8 mouse cellular contexts compared by ENCODE assay signal in genomic region chr15:25843086-25843991, GRCm38 (mm10). TPM values are rescaled to one million over a fixed set of nuclear protein-coding genes. Genes with fewer than 3 reads are reported as not detected.
DNase-seq lines count a peak whose midpoint lies in the region; ATAC-seq and TF ChIP-seq lines count a peak whose summit lies in the region.

TSS of gene Retreg1 (plus strand) at chr15:25843180.

- H3K36me3 ChIP-seq in hindbrain, embryonic 15.5 days: no peaks in the 10 kb centered on the region
- no peaks in the 10 kb centered on the region for H3K36me3 ChIP-seq in macrophage (ENCODE audit: inconsistent target)

- peak within 1 kb of the TSS; percentile 92 for H3K4me3 ChIP-seq in gastrocnemius, adult 2 months
- H3K4me3 ChIP-seq in hindbrain, embryonic 15.5 days: peak within 1 kb of the TSS; percentile 62
- peak within 1 kb of the TSS; percentile 98 for H3K4me3 ChIP-seq in left cerebral cortex, adult 2 months
- peak within 1 kb of the TSS; percentile 56 for H3K4me3 ChIP-seq in macrophage (ENCODE audit: inconsistent target)

- intact Hi-C loops in gastrocnemius, adult 2 months (cut with DNase I): no loop called here
- intact Hi-C loops in left cerebral cortex, adult 2 months (cut with DNase I): loop anchor here (5.0 kb wide), 1 partner anchor 59 kb away; no protein-coding TSS in a partner anchor

- WGBS in hindbrain, embryonic 15.5 days: under 1% methylated on average over 62 of the region's 72 CpGs
- 2% methylated on average over 63 of the region's 72 CpGs for WGBS in macrophage (ENCODE audit: missing documents)

- in situ Hi-C loops in Patski (cut with MboI; ENCODE audit: low pct_unique_long_range_greater_than_20kb): no loop called here

- TF ChIP-seq CTCF in Patski (IDR thresholded peaks at IDR 0.05): peak; percentile 31
- TF ChIP-seq CTCF in gastrocnemius, adult 2 months (IDR thresholded peaks at IDR 0.05): peak; percentile 54
- peak; percentile 63 for TF ChIP-seq CTCF in left cerebral cortex, adult 2 months (IDR thresholded peaks at IDR 0.05)

- H3K4me1 ChIP-seq in hindbrain, embryonic 15.5 days (replicated peaks): peaks cover 19% of the 10 kb centered on the region

- POLR2A ChIA-PET in Patski (lab: Charles Lee): interaction anchor here (0.5 to 1.0 kb wide), 2 partner anchors 38 to 47 kb away, joined by 4 read pairs; no protein-coding TSS in a partner anchor

- peak within 1 kb of the TSS; percentile 74 for H3K9ac ChIP-seq in hindbrain, embryonic 15.5 days

- peak; percentile 98 for ATAC-seq in Patski
- ATAC-seq in hindbrain, embryonic 15.5 days (ENCODE audit: low FRiP score, low read depth): peak; percentile 90

- H3K27me3 ChIP-seq in Patski: no peaks in the 10 kb centered on the region
- H3K27me3 ChIP-seq in hindbrain, embryonic 15.5 days: 0 out of 2 replicates have a peak, but pooled peaks cover 5% of the 10 kb centered on the region

- H3K4me2 ChIP-seq in hindbrain, embryonic 15.5 days: peak within 1 kb of the TSS; percentile 94

- H3K27ac ChIP-seq in gastrocnemius, adult 2 months: peak within 1 kb of the TSS; percentile 77
- H3K27ac ChIP-seq in hindbrain, embryonic 15.5 days (replicated peaks): peak within 1 kb of the TSS; percentile 65
- peak within 1 kb of the TSS; percentile 94 for H3K27ac ChIP-seq in left cerebral cortex, adult 2 months
- peak within 1 kb of the TSS; percentile 57 for H3K27ac ChIP-seq in macrophage

- CTCF ChIA-PET in Patski (lab: Charles Lee): interaction anchor here (0.7 to 1.8 kb wide), 6 partner anchors 11 to 70 kb away, joined by 3 to 5 read pairs (median 3); no protein-coding TSS in a partner anchor

- H3K9me3 ChIP-seq in hindbrain, embryonic 15.5 days: no peaks in the 10 kb centered on the region

- H3K79me2 ChIP-seq in macrophage (ENCODE audit: inconsistent target): peaks cover 49% of the 10 kb centered on the region

- DNase-seq in Patski (ENCODE audit: low read depth, low spot score): no peak
- peak; percentile 79 to 84 for DNase-seq in cerebellum, postnatal 25 days
- peak; percentile 89 for DNase-seq in gastrocnemius, adult 2 months
- peak; percentile 81 for DNase-seq in left cerebral cortex, adult 2 months (ENCODE audit: extremely low spot score in 1 of 2, low spot score in 2 of 2)
- DNase-seq in retina, postnatal 1 day: peak; percentile 70
- DNase-seq in thymus, postnatal 4 days: peak; percentile 90

RNA-seq across cellular contexts. Expression of gene Retreg1, which starts in this region (rescaled TPM):
- polyA plus RNA-seq in Patski (2021): 110 TPM
- total RNA-seq in gastrocnemius, adult 2 months (2021): 100 to 1,000 TPM; 170 to 181 TPM
- 13.4 and 14.8 TPM in 2 replicates for polyA plus RNA-seq in hindbrain, embryonic 15.5 days (2015; fragmentation: Nextera tagmentation; extraction: Ambion mirVana)
- 10 to 100 TPM; 32.8 to 32.9 TPM for total RNA-seq in left cerebral cortex, adult 2 months (2021)
- 10 to 100 TPM in 16 of 26 experiments, 1 to 10 TPM in 10; 5.6 to 29.9 (median 13.3) TPM for total RNA-seq in macrophage (2018; cell fraction: chromatin; rRNA removed)
- 10 to 100 TPM; 23.2 to 63.0 (median 43.8) TPM for total RNA-seq in macrophage (2018; cell fraction: cytosol; rRNA removed)
- 10 to 100 TPM; 18.9 to 48.7 (median 33.3) TPM for total RNA-seq in macrophage (2018; cell fraction: nucleus; rRNA removed)
- polyA plus RNA-seq in macrophage (2018): 43.8 to 52.0 TPM (median 44.9 TPM) in 3 replicates

Comparison
In these comparisons a context has a peak if more than half of its experiments do, and no peak if none do; other contexts are left out.
1. RNA of gene Retreg1 (total RNA-seq): 170 to 181 TPM in gastrocnemius, adult 2 months; 32.8 to 32.9 TPM in left cerebral cortex, adult 2 months; every median in the first group is over 4 times any median in the second.
2. Peak in every context shown above with its lines, with median percentiles within 50 percentile points of each other: CTCF ChIP-seq, H3K27ac ChIP-seq and H3K4me3 ChIP-seq.